In the genomic region with DNA sequence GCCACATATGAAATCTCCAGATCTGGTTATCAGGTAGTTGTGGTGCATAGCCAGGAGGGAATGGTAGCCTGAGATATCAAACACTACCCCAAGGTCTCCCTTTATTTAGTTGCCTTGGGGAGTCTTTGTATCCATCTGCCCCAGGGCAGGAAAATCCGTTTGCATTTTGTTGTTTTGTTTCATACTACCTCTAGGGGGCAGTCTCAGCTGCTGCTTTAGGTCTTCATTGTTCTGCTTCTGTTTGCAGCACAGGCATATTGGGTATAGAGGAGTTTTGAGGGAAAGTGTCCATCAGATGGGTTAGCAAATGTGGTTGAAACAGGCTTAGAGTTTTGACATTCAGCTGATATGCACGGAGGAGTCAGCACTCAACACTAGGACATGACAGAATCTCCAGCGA, we compare ENCODE assay signal across 9 mouse cellular contexts. TPM values are rescaled to one million over a fixed set of nuclear protein-coding genes. Genes with fewer than 3 reads are reported as not detected.
A peak's percentile ranks its signal among the peaks of the same experiment; 100 is the strongest.
DNase-seq lines count a peak whose midpoint lies in the region; ATAC-seq and TF ChIP-seq lines count a peak whose summit lies in the region.
"Had no signal": no experiment of that assay in that cellular context is flagged by ENCODE, and none has a peak within 500 bp of the region (broad histone marks: within the 10 kb centered on the region; RNA-seq: fewer than 3 reads in every experiment).

No protein-coding gene starts in this region.

- H3K9me3 ChIP-seq in kidney, postnatal 0 days (replicated peaks; ENCODE audit: low read length), result no peaks in the 10 kb centered on the region
- H3K9me3 ChIP-seq in MEL (replicated peaks; ENCODE audit: insufficient read depth, low read length), result no peaks in the 10 kb centered on the region
- H3K9me3 ChIP-seq: heart, embryonic 10.5 days had no signal

- 58% methylated on average over 3 of the region's 3 CpGs for WGBS in kidney, postnatal 0 days

- TF ChIP-seq RAD21 in MEL (IDR thresholded peaks at IDR 0.05; ENCODE audit: low read depth, low read length), result peak; percentile 72

- H3K4me3 ChIP-seq in kidney, postnatal 0 days (replicated peaks; ENCODE audit: low read depth, low read length), result no peak overlapping the region
- H3K4me3 ChIP-seq in MEL (ENCODE audit: control insufficient read depth in 1 of 2, insufficient read depth in 1 of 2, low read depth in 2 of 2, low read length in 2 of 2), result no peak overlapping the region
- H3K4me3 ChIP-seq: heart, embryonic 10.5 days had no signal

- no peaks in the 10 kb centered on the region for H3K79me2 ChIP-seq in MEL (ENCODE audit: control insufficient read depth, insufficient read depth, low read length, poor library complexity)

- no peaks in the 10 kb centered on the region for H3K27me3 ChIP-seq in kidney, postnatal 0 days (ENCODE audit: insufficient read depth, low read length)
- H3K27me3 ChIP-seq in MEL (ENCODE audit: control insufficient read depth in 1 of 2, insufficient read depth in 2 of 2, low read length in 2 of 2), result no peaks in the 10 kb centered on the region

- peak; percentile 75 for TF ChIP-seq CTCF in kidney, postnatal 0 days (IDR thresholded peaks at IDR 0.05; ENCODE audit: low read depth)
- TF ChIP-seq CTCF in MEL (IDR thresholded peaks at IDR 0.05 in 2 of 3, conservative IDR thresholded peaks at IDR 0.05 in 1 of 3; ENCODE audit: control insufficient read depth in 1 of 3, insufficient read depth in 1 of 3, low read depth in 2 of 3, low read length in 3 of 3, poor library complexity in 1 of 3, severe bottlenecking in 1 of 3), result peak; percentile 54 to 87 (median 84)

- no peaks in the 10 kb centered on the region for H3K36me3 ChIP-seq in kidney, postnatal 0 days (ENCODE audit: insufficient read depth, low read length)
- H3K36me3 ChIP-seq in MEL (ENCODE audit: control insufficient read depth in 1 of 2, insufficient read depth in 2 of 2, low read length in 2 of 2), result no peaks in the 10 kb centered on the region

- H3K9ac ChIP-seq in kidney, postnatal 0 days (ENCODE audit: low read depth, low read length), result no peak overlapping the region
- H3K9ac ChIP-seq in MEL (ENCODE audit: control insufficient read depth, low read depth, low read length, poor library complexity, severe bottlenecking), result no peak overlapping the region

- no peaks in the 10 kb centered on the region for H3K4me1 ChIP-seq in kidney, postnatal 0 days (replicated peaks; ENCODE audit: insufficient read depth, low read length)
- no peaks in the 10 kb centered on the region for H3K4me1 ChIP-seq in MEL (ENCODE audit: control insufficient read depth in 1 of 2, insufficient read depth in 2 of 2, low read length in 2 of 2)

- no peak for ATAC-seq in kidney, postnatal 0 days (replicated peaks; ENCODE audit: low FRiP score, low read depth)

- no peak for TF ChIP-seq EP300 in MEL (IDR thresholded peaks at IDR 0.05; ENCODE audit: low read depth in 1 of 2, low read length in 2 of 2)

- H3K27ac ChIP-seq in kidney, postnatal 0 days, result no peak overlapping the region
- no peak overlapping the region for H3K27ac ChIP-seq in MEL (ENCODE audit: control insufficient read depth, low read depth, low read length)
- H3K27ac ChIP-seq: heart, embryonic 10.5 days had no signal

- DNase-seq in kidney, postnatal 0 days (ENCODE audit: low spot score), result peak; percentile 68
- no peak for DNase-seq in kidney, postnatal 14 days
- DNase-seq in MEL (ENCODE audit: low read depth, low spot score), result peak; percentile 61
- DNase-seq in c-Kit-positive CD71-positive TER-119-positive erythroid progenitor cells, embryonic 14.5 days (ENCODE audit: low spot score), result peak; percentile 25
- peak; percentile 64 for DNase-seq in mesoderm, embryonic 11.5 days (ENCODE audit: low read depth, low spot score)
- no peak for DNase-seq in spleen, postnatal 36 days (ENCODE audit: low spot score in 2 of 2)
- DNase-seq in yolk sac, embryonic 10.5 days (ENCODE audit: low spot score), result no peak
- DNase-seq: thymus, adult 18-20 months had no signal

- H3K4me2 ChIP-seq in kidney, postnatal 0 days (ENCODE audit: low read length), result no peak overlapping the region

- TF ChIP-seq POLR2A in MEL (IDR thresholded peaks at IDR 0.05; ENCODE audit: control insufficient read depth in 1 of 2, insufficient read depth in 1 of 2, low read depth in 1 of 2, low read length in 2 of 2, poor library complexity in 1 of 2), result no peak

TF ChIP-seq in MEL, 35 proteins besides CTCF, POLR2A, EP300 and RAD21:
- TF ChIP-seq SMC3 (IDR thresholded peaks at IDR 0.05; ENCODE audit: low read depth, low read length), result peak; percentile 61
- TF ChIP-seq MYB (IDR thresholded peaks at IDR 0.05; ENCODE audit: low read depth, low read length), result no peak
- TF ChIP-seq ZC3H11A (IDR thresholded peaks at IDR 0.05; ENCODE audit: low read depth, low read length), result peak; percentile 35; the same call in 1 of the 2 replicates

RNA-seq across cellular contexts. Expression of gene D430042O09Rik, which starts 40.5 kb away (rescaled TPM):
- polyA plus RNA-seq in kidney, postnatal 0 days (2015; fragmentation: Nextera tagmentation; extraction: Ambion mirVana), result 4.4 and 4.8 TPM in 2 replicates
- 6.2 and 6.9 TPM in 2 replicates for total RNA-seq in MEL (2012; rRNA removed)
- 10 to 100 TPM in 1 of 2 experiments, not detected in 1; 12.8 TPM for polyA plus RNA-seq in MEL (2012; ENCODE audit: insufficient read depth in 1 of 2, insufficient read length in 2 of 2, low read depth in 1 of 2, low replicate concordance in 2 of 2, missing spikeins in 1 of 2)

RNA-seq across cellular contexts. Expression of gene Gtf3c1, which starts 40.6 kb away (rescaled TPM):
- polyA plus RNA-seq in kidney, postnatal 0 days (2015; fragmentation: Nextera tagmentation; extraction: Ambion mirVana), result 15.6 and 17.8 TPM in 2 replicates
- total RNA-seq in MEL (2012; rRNA removed), result 23.7 and 24.4 TPM in 2 replicates
- polyA plus RNA-seq in MEL (2012; ENCODE audit: insufficient read depth in 1 of 2, insufficient read length in 2 of 2, low read depth in 1 of 2, low replicate concordance in 2 of 2, missing spikeins in 1 of 2), result 10 to 100 TPM in 1 of 2 experiments, not detected in 1; 36.1 TPM

Comparison
In these comparisons a context has a peak if more than half of its experiments do, and no peak if none do; other contexts are left out.
1. DNase-seq: peak in kidney, postnatal 0 days (single experiment), MEL (single experiment), c-Kit-positive CD71-positive TER-119-positive erythroid progenitor cells, embryonic 14.5 days (single experiment) and mesoderm, embryonic 11.5 days (single experiment); none in kidney, postnatal 14 days (single experiment), spleen, postnatal 36 days (0 of 2) and yolk sac, embryonic 10.5 days (single experiment).